Mouse (Mus musculus): ENCODE results near the gene Rpl10-ps3. TPM values are rescaled to one million over a fixed set of nuclear protein-coding genes. Genes with fewer than 3 reads are reported as not detected.

Rpl10-ps3 gene
- total RNA-seq, 2 experiments from 2014 or later = 606 to 671 TPM

GRCm38 (mm10) chr9:50311036-50311545, 33.7 kb downstream of the Rpl10-ps3 start:
- DNase-seq = no peak

GRCm38 (mm10) chr9:50305666-50306402, 38.9 kb downstream of the Rpl10-ps3 start:
- DNase-seq = no peak

DNA sequence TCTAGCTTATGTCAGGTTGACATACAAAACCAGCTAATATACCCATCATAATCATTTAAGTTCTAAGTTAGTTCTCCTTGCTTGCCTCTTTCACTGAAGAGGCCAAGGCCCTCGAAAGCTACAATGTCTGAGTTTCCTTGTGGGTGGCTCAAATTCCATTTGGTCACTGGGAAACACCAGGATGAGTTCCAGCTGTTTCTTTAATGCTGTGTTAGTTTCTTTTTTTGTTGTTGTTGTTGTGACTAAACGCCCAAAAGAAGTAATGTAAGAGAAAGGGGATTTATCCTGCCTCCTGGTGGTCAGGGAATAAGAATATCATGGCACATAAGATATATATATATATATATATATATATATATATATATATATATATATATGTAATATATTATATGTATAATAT, 39.7 kb downstream of the Rpl10-ps3 start:
- DNase-seq = no peak

DNA sequence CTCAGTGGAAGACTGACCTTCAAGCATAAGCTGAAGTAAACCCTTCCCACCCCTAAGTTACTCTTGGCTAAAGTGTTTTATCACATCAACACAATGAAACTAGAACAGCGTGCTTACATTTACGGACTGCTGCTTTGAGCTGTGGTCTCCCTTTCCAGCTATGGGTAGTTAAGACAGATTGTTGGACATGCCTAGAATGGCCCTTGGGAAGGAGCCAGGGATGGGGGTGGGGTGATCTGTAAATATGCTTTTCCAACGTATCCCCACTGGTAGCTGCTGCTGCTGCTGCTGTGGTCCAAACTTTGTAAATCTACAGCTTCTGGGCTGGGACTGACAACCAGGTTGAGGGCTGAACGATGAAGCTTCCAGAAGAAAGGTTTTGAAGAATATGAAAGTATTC, 40.8 kb downstream of the Rpl10-ps3 start:
- DNase-seq = peak; percentile 15

- no peak for DNase-seq
Observed at GRCm38 (mm10) chr9:50301722-50302121, 43.0 kb downstream of the Rpl10-ps3 start.

- DNase-seq = no peak
Observed at GRCm38 (mm10) chr9:50298389-50298788, 46.4 kb downstream of the Rpl10-ps3 start.

Other genes starting within 250 kb of the Rpl10-ps3 start
- gene Plet1, start 149.6 kb upstream of the Rpl10-ps3 start, total RNA-seq (2021) = not detected
- gene Pts, start 183.8 kb upstream of the Rpl10-ps3 start, total RNA-seq (2021) = 10 to 100 TPM; 19.0 to 19.3 TPM
- gene Il18, start 209.9 kb upstream of the Rpl10-ps3 start, total RNA-seq (2021) = 1 to 10 TPM in 1 of 2 experiments, under 1 TPM in 1; 0.90 to 1.2 TPM
- gene Bco2, start 210.2 kb upstream of the Rpl10-ps3 start, total RNA-seq (2021) = under 1 TPM; 0.14 to 0.27 TPM
- gene Tex12, start 216.4 kb upstream of the Rpl10-ps3 start, total RNA-seq (2021) = not detected